Mouse (Mus musculus) layer of hippocampus, postnatal 14 days (tissue): ENCODE results near the gene Apol8. TPM values are rescaled to one million over a fixed set of nuclear protein-coding genes. Genes with fewer than 3 reads are reported as not detected.

Experiments
- DNase-seq, 2 experiments: peaks; one replicate each; pipeline ENCODE4 v3.0.0; 2021 to 2022; ENCODE audit warnings: low spot score in 2 of 2, mixed read lengths in 1 of 2
- total RNA-seq, 2 experiments: library from RNA; stranded (reverse); gene quantifications; 2 replicates each; pipeline ENCODE4 v1.2.3; 2021

Gene Apol8
- total RNA-seq, 2 experiments from 2014 or later = 0.97 to 1.6 TPM

DNA sequence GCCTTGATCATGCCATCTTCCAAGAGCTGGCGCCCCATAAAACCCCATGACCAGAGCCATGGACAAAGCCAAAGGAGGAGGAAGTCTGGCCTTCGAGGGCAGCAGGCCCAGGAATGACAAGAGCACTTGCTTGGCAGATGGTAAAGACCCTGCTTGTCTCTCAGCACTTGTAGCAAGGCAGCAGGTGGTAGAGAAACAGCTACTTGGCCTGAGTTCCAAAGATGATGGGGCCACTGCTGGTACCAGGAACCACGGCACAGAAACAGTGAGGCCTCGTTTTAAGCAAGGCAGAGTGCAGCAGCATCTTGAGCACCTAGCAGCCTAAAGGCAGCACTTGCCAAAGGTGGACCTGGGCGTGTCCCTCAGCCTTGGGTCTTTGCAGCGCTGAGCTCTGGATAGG is 31.6 kb upstream of the Apol8 start:
- DNase-seq = no peak

DNA sequence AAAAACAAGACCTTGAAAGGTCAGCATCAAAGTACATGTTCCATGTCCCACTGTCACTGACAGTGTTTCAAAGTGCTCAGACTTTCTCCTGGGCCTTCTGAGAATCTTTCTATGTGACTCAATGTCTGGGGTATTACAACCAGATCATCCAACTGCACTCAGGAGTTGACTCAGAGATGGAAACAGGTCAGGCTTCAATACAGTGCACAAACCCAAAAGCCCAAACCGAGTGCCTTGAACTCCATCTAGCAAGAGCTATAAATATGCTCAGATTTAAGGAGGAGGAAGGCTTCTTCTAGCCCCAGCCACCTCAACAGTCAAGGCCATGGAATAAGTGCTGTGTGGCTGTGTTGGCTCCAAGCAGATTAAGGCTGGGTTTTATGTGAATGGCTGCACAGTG is 29.0 kb upstream of the Apol8 start:
- no peak for DNase-seq

DNA sequence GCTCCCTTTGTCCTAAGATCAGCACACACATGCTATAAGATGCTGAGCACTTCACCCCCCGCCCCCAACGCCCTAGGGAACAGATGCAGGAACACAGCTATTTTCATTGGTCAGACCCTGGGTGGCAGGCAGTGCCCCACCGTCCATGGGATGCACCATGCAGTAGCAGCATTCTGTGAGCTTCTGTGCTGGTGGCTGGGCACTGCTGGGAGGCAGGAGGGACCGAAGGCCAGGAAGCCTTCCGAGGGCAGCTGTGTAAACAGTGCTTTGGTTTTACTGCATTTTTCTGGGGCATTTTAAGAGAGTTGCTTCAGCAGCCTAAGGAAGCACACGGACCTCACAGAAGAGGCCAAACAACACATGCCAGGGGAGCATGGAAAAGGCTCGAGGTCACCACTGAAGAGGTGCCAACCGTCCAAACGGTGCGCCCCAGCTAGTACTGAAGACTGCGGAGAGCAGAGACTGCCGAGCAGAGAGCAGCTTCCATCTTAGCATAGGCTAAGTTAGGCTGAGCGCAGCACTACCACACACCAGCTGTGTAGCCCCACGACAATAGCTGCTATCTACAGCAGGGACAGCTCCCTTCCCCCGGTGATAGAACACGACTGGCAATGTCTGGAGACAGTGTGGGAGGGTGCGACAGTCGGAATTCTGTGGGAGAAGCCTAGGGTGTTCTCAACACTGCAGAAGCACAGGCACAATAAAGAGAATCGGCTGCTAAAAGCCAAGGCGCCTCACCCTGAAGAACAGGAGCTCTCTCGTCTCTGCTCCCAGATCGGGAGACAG is 27.4 kb upstream of the Apol8 start:
- DNase-seq = peak; percentile 38 to 63

DNA sequence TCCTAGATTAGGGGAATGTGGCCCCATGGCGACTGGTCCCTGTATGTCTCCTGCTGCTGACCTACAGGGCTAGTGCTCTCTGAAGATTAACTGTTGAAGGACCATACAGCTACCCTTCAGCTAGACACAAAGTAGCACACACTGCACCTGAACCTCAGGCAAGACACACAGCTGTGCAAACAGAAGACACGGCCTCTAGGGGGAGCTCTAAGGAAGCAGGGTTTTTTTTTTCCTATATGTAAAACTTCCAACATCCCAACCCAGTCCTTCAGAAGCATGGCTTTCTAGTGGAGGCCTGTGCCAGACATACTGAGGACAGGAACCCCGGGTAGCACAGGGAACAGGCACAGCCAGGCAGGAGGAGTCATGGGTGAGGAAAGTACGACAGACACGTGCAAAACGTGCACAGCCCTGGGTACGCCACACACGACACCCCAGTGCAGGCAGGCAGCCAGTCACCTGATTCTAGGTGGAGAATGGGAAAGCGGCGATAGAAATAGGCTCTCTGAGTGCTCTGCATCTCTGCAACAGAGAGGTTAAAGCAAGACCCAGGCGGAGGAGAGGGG is 25.7 kb upstream of the Apol8 start:
- no peak for DNase-seq

DNA sequence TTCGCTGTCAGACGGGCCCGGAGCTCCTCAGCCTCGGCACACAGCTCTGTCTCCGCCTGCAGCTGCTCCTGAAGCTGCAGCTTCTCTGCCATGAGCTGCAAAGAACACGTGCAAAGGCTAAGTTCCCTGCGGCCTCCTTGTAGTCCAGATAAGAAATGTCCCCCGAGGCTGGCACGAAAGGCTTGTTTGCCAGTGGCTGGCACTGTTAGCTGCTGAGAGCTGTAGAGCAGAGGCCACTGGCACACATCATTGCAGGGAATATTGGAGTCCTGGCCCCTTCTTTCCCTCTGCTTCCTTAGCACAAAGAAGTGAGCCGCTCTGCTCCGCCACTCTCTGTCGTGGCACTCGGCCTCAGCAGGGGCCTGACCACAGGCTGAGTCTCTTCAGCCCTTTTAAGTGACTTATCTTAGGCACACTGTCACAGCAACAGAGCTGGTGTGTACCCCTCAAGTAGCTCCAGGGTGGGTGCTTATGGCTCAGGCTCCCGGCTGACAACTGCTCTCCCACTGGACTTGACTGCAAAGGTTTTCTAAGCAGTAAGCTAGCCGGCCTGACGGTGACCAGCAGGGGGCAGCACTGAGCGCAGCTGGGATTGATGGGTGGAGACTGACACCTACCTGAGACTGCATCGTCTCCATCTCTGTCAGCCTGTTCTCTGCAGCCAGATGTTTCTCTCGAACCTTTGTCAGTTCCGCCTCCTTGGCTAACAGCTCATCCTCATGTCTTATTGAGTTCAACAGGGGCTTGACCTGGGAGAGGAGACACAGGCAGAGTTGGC is 18.6 kb upstream of the Apol8 start:
- peak; percentile 68 for DNase-seq

DNA sequence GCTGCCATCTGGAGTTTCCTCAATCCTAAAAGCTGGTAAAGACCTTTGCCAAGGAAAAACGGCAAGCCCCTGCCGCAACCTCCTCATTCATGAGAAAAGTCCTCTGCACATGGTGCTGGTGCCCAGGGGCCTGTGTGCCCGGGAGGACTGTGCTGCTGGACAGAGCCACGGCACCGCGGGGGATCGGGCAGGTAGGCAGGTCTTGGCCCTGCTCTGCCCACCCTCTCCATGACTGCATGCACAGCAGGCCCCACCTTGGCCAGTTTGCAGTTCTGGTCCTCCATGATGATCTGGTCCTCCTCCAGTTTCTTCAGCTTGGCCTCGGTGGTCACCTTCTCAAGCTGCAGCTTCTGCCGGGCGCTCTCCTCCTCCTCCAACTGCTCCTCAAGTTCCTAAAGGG is 17.5 kb upstream of the Apol8 start:
- no peak for DNase-seq

DNA sequence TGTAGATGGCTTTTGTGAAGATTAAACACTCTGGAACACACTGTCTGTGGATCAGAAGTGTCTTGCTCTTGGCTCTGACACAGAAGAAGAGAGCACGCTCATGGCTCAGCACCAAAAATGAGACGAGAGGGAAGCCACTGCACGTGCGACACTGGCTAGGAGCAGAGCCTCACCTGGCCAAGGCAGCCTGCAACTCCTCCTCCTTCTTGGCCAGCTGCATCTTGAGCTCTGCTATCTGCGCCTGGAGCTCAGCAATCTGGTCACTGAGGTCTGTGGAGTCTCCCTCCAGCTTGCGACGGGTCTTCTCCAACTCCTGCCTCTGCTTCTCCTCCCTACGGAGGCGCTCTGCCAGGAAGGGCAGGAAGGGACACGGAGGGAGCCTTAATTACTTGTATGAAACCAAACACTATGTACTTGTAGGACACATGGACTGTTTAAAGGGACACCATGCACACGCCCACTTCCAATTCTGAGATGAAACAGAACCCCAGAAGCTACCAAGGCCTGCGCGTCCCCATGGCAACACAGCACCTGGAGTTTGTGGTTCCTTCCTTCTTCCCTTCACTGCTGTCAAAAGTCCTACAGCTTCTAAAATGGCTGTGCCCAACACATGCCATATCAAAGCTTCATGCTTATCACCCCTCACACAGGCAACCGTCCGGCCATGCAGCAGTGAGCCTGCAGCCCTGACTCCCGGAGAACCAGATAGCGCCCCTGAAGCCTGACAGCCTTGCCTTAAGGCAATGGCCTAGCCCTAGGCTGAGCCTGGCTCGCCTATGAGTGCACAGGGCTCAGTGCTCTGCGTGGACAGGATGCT is 16.5 kb upstream of the Apol8 start:
- DNase-seq = no peak

DNA sequence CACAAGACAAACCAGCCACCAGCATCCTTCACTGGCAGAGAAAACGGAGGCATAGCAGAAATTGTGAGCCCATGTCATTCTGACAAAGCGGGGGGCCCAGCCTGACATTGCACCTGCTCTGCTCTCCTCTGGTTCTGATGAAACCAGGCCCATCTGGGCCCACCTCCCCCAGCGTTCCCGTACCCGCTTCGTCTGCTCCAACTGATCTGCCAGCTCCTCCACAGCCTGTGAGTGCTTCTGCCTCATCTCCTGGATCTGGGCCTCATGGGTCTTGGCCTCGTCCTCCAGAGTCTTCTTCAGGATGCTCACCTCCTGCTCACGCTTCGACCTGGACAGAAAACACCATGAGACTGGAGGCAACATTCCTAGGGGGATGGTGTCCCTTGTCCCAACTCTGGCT is 14.1 kb upstream of the Apol8 start:
- DNase-seq = peak in 1 of 2 experiments; percentile 52

DNA sequence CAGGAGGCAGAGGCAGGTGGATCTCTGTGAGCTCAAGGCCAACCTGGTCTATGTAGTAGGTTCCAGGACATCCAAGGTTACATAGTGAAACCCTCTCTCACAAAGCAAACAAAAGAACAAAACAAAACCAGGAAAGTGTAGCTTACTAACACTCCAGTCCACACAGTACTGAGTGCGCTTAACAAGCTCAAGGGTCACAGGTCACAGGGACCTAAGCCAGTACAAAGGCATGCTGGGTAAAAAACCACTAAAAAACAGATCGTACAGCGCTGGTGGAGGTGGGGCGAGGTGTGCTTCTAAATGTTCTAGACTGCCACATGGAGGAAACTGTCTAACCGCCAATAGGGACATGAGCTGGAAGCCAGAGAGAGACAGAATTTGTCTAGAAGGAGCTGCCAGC is 13.5 kb upstream of the Apol8 start:
- DNase-seq = no peak

DNA sequence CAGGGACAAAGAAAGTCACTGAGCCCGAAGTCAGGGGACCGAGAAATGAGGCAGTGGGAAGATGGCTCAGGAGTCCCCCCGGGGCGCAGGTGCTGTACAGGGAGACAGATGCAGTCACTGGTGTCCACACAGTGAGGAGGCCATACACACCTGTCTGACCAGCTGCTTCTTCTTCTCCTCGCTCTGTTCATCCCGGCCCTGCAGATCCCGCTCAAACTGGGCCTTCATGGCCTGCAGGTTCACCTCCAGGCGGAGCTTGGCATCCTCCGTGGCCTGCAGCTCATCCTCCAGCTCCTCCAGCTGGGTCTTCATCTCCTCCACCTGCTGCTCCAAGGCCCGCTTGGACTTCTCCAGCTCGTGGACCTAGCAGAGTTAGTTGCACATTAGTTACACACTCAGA is 10.2 kb upstream of the Apol8 start:
- DNase-seq = no peak

DNA sequence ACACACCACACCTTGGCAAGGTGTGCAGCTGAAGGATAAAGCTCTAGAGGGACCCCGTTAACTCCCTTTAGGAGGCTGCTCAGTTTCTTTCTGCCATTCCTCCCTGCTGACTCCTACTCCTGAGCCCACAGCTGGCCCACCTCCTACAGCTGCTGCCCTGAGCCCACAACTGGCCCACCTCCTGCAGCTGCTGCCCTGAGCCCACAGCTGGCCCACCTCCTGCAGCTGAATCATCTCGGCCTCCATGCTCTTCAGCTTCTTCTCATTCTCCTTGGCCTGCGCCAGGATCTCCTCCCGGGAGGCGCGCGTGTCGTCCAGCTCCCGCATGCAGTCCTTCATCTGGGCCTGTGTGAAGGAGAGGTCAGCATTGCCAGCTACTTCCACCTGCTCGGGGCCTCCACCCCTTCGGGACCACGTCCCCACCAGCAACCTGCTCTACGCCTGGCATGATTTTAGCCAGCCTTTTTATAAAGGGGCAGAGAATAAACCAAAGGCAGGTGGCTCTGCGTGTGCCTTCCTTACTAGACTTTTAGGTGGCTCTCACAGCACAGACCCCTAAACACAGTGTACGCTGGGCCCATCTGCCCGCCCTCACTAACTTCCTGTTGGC is 8.8 kb upstream of the Apol8 start:
- DNase-seq = no peak

DNA sequence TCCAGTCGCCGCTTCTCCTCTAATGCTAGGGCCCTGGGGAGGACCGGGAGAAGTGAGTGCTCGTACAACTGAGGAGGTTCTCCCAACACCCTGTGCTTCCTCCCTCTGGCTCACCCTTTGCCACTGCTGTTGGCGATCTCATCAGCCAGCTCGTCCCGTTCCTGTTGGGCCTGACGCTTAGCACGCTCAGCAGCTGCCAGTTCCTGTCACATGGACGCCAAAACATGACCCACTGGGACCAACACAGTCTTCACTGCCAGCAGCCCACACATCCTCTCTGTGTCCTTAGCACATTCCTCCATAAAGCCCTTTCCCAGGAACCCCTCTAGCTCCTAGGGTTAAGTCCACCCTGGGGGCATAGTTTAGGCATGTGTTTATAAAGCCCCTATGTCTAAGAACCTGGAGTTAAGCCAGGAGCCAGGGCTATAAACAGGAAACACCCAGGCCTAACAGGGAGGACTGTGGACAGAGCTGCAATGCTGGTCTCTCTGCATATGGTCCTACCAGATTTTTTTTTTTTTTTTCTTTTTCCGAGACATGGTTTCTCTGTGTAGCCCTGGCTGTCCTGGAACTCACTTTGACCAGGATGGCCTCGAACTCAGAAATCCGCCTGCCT is 7.7 kb upstream of the Apol8 start:
- no peak for DNase-seq

DNA sequence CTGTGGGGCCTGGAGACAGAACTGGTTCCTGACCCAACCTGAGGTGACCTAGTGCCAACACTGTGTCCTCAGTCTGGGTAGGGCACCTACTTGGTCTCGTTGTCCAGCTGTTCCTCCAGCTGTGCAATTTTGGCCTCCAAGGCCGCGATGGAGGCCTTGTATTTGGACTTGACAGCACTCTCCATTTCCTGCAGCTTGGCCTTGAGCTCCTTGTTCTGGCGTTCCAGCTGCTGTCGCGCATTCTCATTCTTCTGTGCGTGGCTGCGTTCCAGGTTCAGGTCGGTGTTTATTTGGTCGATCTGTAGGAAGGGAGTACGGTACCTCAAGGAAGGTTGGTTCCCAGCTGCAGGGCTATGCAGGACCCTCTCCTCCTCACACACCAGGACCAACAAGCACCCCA is 6.9 kb upstream of the Apol8 start:
- no peak for DNase-seq

DNA sequence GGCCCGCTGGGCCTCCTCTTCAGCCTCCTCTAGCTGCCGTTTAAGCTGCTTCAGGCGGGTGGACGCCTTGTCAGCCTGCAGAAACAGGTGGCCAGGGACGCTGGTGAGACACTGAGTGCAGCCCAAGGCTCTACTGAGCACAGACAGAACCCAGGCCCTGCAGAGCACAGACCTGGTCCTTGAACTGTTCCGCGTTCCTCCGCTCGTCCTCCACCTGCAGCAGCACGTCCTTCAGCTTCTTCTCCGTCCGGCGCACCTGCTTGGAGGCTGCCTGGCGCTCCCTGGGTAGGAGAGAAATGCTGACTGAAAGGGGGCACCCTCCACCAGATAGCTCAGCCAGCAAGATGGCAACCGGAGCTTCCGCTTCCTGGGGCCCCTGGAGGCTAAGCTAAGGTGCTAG is 6.2 kb upstream of the Apol8 start:
- DNase-seq = no peak

DNA sequence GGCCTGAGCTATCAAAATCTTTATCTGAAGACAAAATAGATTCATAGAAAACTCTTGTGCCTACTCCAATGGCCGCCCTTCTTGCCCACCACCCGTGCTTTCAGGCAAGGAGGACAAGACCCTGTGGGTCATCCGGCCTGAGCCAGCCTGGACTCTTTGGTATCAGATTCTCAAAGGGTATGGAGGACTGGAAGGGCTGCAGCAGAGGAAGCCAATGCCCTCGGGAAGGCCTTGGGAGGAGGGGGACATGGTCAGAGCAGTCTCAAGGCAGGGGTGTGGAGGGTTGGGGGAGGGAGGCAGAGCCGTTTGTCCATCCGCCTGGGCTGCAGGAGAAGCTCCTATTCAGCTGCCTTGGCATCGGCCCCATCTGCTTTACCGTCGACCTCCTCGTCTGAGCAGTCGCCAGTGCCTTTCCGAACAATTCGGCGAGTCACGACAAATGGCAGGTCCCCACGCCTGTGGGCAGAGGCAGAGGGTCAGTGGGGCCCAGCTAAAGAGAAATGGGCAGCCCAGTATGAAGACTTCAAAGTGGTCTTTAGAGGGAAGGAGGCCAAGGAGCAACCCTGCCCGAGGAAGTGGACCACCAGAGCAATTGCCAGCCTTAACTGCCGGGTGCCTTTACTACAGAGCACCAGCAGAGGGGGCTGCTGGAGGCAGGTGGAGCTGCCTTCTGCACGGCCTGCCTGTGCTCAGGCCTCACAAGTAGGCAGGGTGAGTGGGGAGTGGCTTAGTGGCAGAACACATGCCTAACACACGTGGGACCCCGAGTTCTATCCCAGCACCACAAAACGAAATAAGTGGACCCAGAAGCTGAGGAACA is 5.0 kb upstream of the Apol8 start:
- no peak for DNase-seq

DNA sequence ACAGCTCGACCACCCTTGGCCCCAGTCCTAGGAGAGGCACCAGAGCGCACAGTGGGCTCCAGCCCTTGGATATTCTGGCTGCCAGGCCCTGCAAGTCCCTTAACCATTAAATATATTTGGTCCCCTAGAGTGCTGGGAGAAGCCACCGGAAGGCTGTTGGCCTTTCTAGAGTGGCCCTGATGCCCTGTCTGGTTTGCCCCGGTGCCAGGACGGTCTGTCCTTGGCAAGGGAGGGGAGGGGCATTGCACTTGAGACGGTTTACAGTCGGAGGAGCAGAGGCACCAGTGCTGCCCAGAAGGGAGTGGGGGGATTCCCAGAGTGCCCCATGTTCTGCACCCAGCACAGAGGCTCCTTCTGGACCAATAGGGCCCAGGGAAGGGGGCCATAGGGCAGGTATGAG is 4.3 kb upstream of the Apol8 start:
- DNase-seq = no peak

DNA sequence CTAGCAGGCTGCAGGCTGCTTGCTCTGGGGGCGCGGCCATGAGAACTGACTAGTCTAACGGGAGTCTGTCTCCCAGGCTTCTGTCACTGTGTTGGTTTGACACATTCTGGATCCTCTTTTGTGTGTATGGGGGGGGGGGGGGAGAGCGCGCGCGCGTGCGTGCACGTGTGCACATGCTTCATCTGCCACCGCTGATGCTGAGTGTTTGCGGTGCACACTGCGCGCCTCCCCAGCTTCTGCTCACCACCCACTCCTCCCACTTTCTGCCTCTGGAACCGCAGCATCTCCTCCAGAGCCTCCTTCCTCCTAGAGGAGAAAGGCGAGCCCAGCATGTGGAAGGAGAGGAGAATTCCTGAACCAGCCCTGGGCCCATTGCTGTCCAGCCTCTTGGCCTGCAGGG is 3.2 kb upstream of the Apol8 start:
- DNase-seq = no peak

DNA sequence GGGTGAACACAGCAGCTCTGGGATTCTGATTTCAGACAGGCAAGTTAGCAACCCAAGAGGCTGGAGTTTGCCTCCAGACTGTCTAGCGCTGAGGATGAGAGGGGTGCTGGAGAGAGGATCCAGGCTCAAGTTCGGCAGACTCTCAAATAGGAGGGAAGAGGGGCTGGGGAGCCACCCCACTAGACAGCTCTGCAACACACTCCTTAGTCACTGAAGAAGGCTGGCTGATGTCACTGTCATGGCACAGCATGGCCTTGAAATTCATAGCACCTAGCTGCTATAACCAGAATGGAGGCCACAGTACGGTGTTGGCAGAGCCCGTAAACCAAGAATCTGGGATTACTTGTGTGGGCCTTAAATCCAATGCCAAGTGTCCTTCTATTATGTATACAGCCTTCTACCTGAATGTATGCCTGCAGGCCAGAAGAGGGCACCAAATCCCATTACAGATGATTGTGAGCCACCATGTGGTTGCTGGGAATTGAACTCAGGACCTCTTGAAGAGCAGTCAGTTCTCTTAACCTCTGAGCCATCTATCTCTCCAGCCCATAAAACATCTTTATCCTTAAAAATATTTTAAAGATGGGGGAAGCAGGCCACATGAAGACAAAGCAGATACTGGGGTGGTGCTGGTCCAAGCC is 903 bp upstream of the Apol8 start:
- DNase-seq = no peak

DNA sequence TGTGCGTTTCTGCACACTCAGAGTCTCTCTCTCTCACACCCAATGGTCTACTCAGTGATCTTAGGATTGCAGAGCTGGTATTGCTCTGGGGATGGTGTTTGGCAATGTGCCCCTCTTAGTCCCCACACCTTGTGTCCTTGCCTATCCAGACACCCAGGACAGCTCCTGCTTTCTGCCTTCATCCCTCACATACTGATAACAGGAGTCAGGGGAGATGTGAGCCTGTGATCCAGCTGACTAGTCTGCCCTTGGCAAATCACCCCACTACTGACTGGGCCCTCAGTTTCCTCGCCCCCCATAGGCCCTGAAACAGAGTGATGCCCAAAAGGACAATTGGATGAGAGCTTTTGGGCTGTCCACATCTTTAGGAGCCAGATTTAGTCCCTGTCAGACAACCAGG is 722 bp downstream of the Apol8 start:
- no peak for DNase-seq
